Mouse (Mus musculus) heart, postnatal 0 days (tissue): ENCODE results near the gene Pim3. TPM values are rescaled to one million over a fixed set of nuclear protein-coding genes. Genes with fewer than 3 reads are reported as not detected.

Experiments
- ATAC-seq: fragments of 200-750 bp; cut with Nextera tagmentation; 2 replicates; pipeline ENCODE4 v1.8.0; 2017; ENCODE audit warnings: low read depth, moderate number of reproducible peaks, moderate library complexity; ENCODE audit not compliant: insufficient read depth
- DNase-seq: peaks from one replicate; pipeline ENCODE4 v3.0.0-alpha.2; 2016; ENCODE audit warnings: low spot score
- H3K27ac ChIP-seq: fragments of 300-500 bp; sonication (generic); 2 replicates; pipeline ENCODE4 v1.5.1; 2014; ENCODE audit warnings: low read depth, mild to moderate bottlenecking
- H3K27me3 ChIP-seq: fragments of 300-500 bp; sonication (generic); 2 replicates; pipeline ENCODE4 v1.6.1; 2014; ENCODE audit warnings: low read length, mixed read lengths; ENCODE audit not compliant: control insufficient read depth, insufficient read depth
- H3K36me3 ChIP-seq: fragments of 300-500 bp; sonication (generic); replicated peaks from 2 replicates; pipeline ENCODE4 v1.6.1; 2014; ENCODE audit warnings: low read length, mixed read lengths; ENCODE audit not compliant: control insufficient read depth, insufficient read depth
- H3K4me1 ChIP-seq: fragments of 300-500 bp; sonication (generic); 2 replicates; pipeline ENCODE4 v1.6.1; 2014; ENCODE audit warnings: antibody characterized with exemption; ENCODE audit not compliant: control insufficient read depth, insufficient read depth
- H3K4me2 ChIP-seq: fragments of 300-500 bp; sonication (generic); 2 replicates; pipeline ENCODE4 v1.6.1; 2014; ENCODE audit warnings: low read depth, mild to moderate bottlenecking, low read length, moderate library complexity
- H3K4me3 ChIP-seq: fragments of 300-500 bp; sonication (generic); 2 replicates; pipeline ENCODE4 v1.5.1; 2014; ENCODE audit warnings: low read depth, low read length
- H3K9ac ChIP-seq: fragments of 300-500 bp; sonication (generic); replicated peaks from 2 replicates; pipeline ENCODE4 v1.6.1; 2014; ENCODE audit warnings: low read depth, low read length, mixed read lengths
- H3K9me3 ChIP-seq: fragments of 300-500 bp; sonication (generic); replicated peaks from 2 replicates; pipeline ENCODE4 v1.6.1; 2016; ENCODE audit warnings: low read length; ENCODE audit not compliant: control insufficient read depth
- CTCF ChIP-seq: IDR thresholded peaks from 2 replicates; pipeline ENCODE4 v1.5.1; 2016; ENCODE audit warnings: antibody characterized with exemption, control low read depth, low read depth
- EP300 ChIP-seq: IDR thresholded peaks from 2 replicates; pipeline ENCODE4 v1.6.1; 2016; ENCODE audit warnings: antibody characterized with exemption, low read depth
- WGBS: fragments of 180-500 bp; shearing (Covaris S2); extraction: QIAGEN DNeasy Blood & Tissue Kit; methylation state at CpG from one replicate; pipeline ENCODE4 v1.1.7; 2014; 5-methylcytosine and 5-hydroxymethylcytosine counted together
- polyA plus RNA-seq: library from polyadenylated mRNA; unstranded; fragments of >200 nt; fragmentation: Nextera tagmentation; extraction: Ambion mirVana; gene quantifications from 2 replicates; pipeline ENCODE4 v1.2.1, GENCODE M21; 2015
- total RNA-seq: library from RNA; depleted of rRNA; stranded (reverse); fragments of >200 nt; gene quantifications from 2 replicates; pipeline ENCODE4 v1.2.3, GENCODE M21; 2014; ENCODE audit warnings: low replicate concordance

The Pim3 gene
- total and polyA plus RNA-seq, 2 experiments from 2014 or later, result 50.6 to 98.4 TPM

GRCm38 (mm10) chr15:88895891-88896290 lies 33.9 kb downstream of the Pim3 start:
- TF ChIP-seq CTCF (no peak), EP300 (no peak)
- no peak overlapping the region for H3K27ac ChIP-seq
- no peaks in the 10 kb centered on the region for H3K27me3 ChIP-seq
- H3K4me2 ChIP-seq, result no peak overlapping the region
- WGBS, result 83% methylated on average over 6 of the region's 6 CpGs
- H3K36me3 ChIP-seq, result no peaks in the 10 kb centered on the region
- ATAC-seq, result no peak
- no peaks in the 10 kb centered on the region for H3K9me3 ChIP-seq
- no peak for DNase-seq
- H3K4me1 ChIP-seq, result peaks cover 5% of the 10 kb centered on the region; the same call in 1 of the 2 replicates
- H3K4me3 ChIP-seq, result no peak overlapping the region
- H3K9ac ChIP-seq, result no peak overlapping the region

DNA sequence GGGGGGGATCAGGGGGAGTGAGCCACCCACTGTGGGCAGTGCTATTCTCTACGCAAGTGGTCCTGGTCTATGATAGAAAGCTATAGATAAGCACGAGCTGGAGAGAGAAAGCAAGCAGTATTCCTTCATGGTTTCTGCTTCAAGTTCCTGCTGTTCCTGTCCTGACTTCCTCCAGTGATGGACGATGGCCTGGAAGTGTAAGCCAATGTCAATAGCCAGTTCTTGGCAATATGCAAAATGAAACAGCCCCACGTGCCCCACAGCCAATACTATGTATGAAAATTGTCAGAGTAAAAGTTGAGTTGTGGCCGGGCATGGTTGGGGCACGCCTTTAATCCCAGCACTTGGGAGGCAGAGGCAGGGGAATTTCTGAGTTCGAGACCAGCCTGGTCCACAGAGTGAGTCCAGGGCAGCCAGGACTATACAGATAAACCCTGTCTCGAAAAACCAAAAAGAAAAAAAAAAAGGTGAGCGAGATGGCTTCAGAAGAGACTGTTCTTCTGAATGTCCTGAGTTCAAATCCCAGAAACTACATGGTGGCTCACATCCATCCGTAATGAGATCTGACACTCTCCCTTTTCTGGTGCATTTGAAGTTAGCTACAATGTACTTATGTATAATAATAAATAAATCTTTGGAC lies 34.5 kb downstream of the Pim3 start:
- Histone ChIP-seq H3K4me3 (no peak overlapping the region), H3K4me2 (no peak overlapping the region), H3K27me3 (no peaks in the 10 kb centered on the region), H3K4me1 (0 out of 2 replicates have a peak, but pooled peaks cover under 1% of the 10 kb centered on the region), H3K9me3 (no peaks in the 10 kb centered on the region), H3K27ac (no peak overlapping the region), H3K36me3 (no peaks in the 10 kb centered on the region), H3K9ac (no peak overlapping the region)
- no peak for DNase-seq
- no peak for ATAC-seq
- WGBS, result 72% methylated on average over 10 of the region's 10 CpGs
- TF ChIP-seq EP300 (no peak), CTCF (no peak)

- no peaks in the 10 kb centered on the region for H3K36me3 ChIP-seq
- no peaks in the 10 kb centered on the region for H3K4me1 ChIP-seq
- DNase-seq (no peak), ATAC-seq (no peak)
- TF ChIP-seq EP300 (no peak), CTCF (no peak)
- no peaks in the 10 kb centered on the region for H3K9me3 ChIP-seq
- H3K4me3 ChIP-seq, result no peak overlapping the region
- H3K27me3 ChIP-seq, result no peaks in the 10 kb centered on the region
- no peak overlapping the region for H3K9ac ChIP-seq
- no peak overlapping the region for H3K27ac ChIP-seq
- no peak overlapping the region for H3K4me2 ChIP-seq
- WGBS, result 80% methylated on average over 15 of the region's 15 CpGs
These were observed 40.4 kb downstream of the Pim3 start for GRCm38 (mm10) chr15:88902200-88902875.

GRCm38 (mm10) chr15:88903086-88903485 lies 41.1 kb downstream of the Pim3 start:
- H3K27me3 ChIP-seq, result no peaks in the 10 kb centered on the region
- no peaks in the 10 kb centered on the region for H3K4me1 ChIP-seq
- H3K4me3 ChIP-seq, result no peak overlapping the region
- DNase-seq (no peak), ATAC-seq (no peak)
- TF ChIP-seq EP300, result no peak
- no peak for TF ChIP-seq CTCF
- no peak overlapping the region for H3K4me2 ChIP-seq
- no peak overlapping the region for H3K9ac ChIP-seq
- 80% methylated on average over 1 of the region's 1 CpGs for WGBS
- H3K36me3 ChIP-seq, result no peaks in the 10 kb centered on the region
- no peak overlapping the region for H3K27ac ChIP-seq
- H3K9me3 ChIP-seq, result no peaks in the 10 kb centered on the region

- no peak for DNase-seq
- H3K36me3 ChIP-seq, result no peaks in the 10 kb centered on the region
- 75% methylated on average over 14 of the region's 14 CpGs for WGBS
These were observed 42.2 kb downstream of the Pim3 start for GRCm38 (mm10) chr15:88904056-88904811.

More at GRCm38 (mm10) chr15:88904056-88904811, 42.2 kb downstream of the Pim3 start:
- H3K9ac ChIP-seq, result no peak overlapping the region
- no peaks in the 10 kb centered on the region for H3K4me1 ChIP-seq
- H3K27ac ChIP-seq, result no peak overlapping the region
- no peak overlapping the region for H3K4me3 ChIP-seq
- TF ChIP-seq CTCF (no peak), EP300 (no peak)
- H3K9me3 ChIP-seq, result no peaks in the 10 kb centered on the region
- no peak overlapping the region for H3K4me2 ChIP-seq
- H3K27me3 ChIP-seq, result no peaks in the 10 kb centered on the region
- ATAC-seq, result no peak
